ENCODE assay signal across 8 mouse cellular contexts in genomic region chr7:19716055-19716682, GRCm38 (mm10). TPM values are rescaled to one million over a fixed set of nuclear protein-coding genes. Genes with fewer than 3 reads are reported as not detected.
DNase-seq lines count a peak whose midpoint lies in the region; ATAC-seq lines count a peak whose summit lies in the region.
"Had no signal": no experiment of that assay in that cellular context is flagged by ENCODE, and none has a peak within 500 bp of the region (broad histone marks: within the 10 kb centered on the region; RNA-seq: fewer than 3 reads in every experiment).

No protein-coding gene starts in this region.

- H3K4me1 ChIP-seq in lung, embryonic 16.5 days (replicated peaks; ENCODE audit: control insufficient read depth, insufficient read depth, low read length): peaks cover 16% of the 10 kb centered on the region
- peaks cover 15% of the 10 kb centered on the region for H3K4me1 ChIP-seq in limb, embryonic 12.5 days (replicated peaks)
- peaks cover 14% of the 10 kb centered on the region for H3K4me1 ChIP-seq in stomach, embryonic 14.5 days (ENCODE audit: control insufficient read depth, insufficient read depth, low read length)

- peak overlapping the region; percentile 59 for H3K4me2 ChIP-seq in lung, embryonic 16.5 days (ENCODE audit: low read depth, low read length)
- H3K4me2 ChIP-seq in limb, embryonic 12.5 days: peak overlapping the region; percentile 62
- peak overlapping the region; percentile 64 for H3K4me2 ChIP-seq in stomach, embryonic 14.5 days (replicated peaks; ENCODE audit: low read depth, low read length)

- peaks cover 29% of the 10 kb centered on the region for H3K36me3 ChIP-seq in lung, embryonic 16.5 days (ENCODE audit: control insufficient read depth, insufficient read depth, low read length)
- H3K36me3 ChIP-seq in limb, embryonic 12.5 days: peaks cover 69% of the 10 kb centered on the region
- H3K36me3 ChIP-seq in stomach, embryonic 14.5 days (ENCODE audit: control insufficient read depth, insufficient read depth, low read length): peaks cover 40% of the 10 kb centered on the region

- peak overlapping the region; percentile 73 for H3K27ac ChIP-seq in lung, embryonic 16.5 days (ENCODE audit: low read length)
- peak overlapping the region; percentile 77 for H3K27ac ChIP-seq in limb, embryonic 12.5 days
- H3K27ac ChIP-seq in stomach, embryonic 14.5 days (ENCODE audit: low read length): peak overlapping the region; percentile 77

- H3K9me3 ChIP-seq in lung, embryonic 16.5 days (ENCODE audit: control insufficient read depth, low read length): peaks cover 6% of the 10 kb centered on the region; the same call in 1 of the 2 replicates
- H3K9me3 ChIP-seq in limb, embryonic 12.5 days: peaks cover 8% of the 10 kb centered on the region
- peaks cover 7% of the 10 kb centered on the region for H3K9me3 ChIP-seq in stomach, embryonic 14.5 days (ENCODE audit: control insufficient read depth, low read depth, low read length)

- no peak for DNase-seq in lung, postnatal 10 days
- DNase-seq in frontal cortex, postnatal 36 days (ENCODE audit: low spot score in 2 of 2): no peak
- no peak for DNase-seq in layer of hippocampus, postnatal 10 days (ENCODE audit: low spot score in 2 of 2)

- 5% methylated on average over 18 of the region's 18 CpGs for WGBS in lung, embryonic 16.5 days
- WGBS in limb, embryonic 12.5 days: 6% methylated on average over 18 of the region's 18 CpGs
- WGBS in stomach, embryonic 14.5 days: 9% methylated on average over 18 of the region's 18 CpGs

- peak overlapping the region; percentile 37 for H3K4me3 ChIP-seq in lung, embryonic 16.5 days (ENCODE audit: low read length)
- H3K4me3 ChIP-seq in limb, embryonic 12.5 days (replicated peaks): peak overlapping the region; percentile 100
- H3K4me3 ChIP-seq in stomach, embryonic 14.5 days (ENCODE audit: low read depth, low read length): peak overlapping the region; percentile 27

- H3K27me3 ChIP-seq in lung, embryonic 16.5 days (ENCODE audit: control insufficient read depth, insufficient read depth, low read depth, low read length): no peaks in the 10 kb centered on the region
- H3K27me3 ChIP-seq in limb, embryonic 12.5 days: no peaks in the 10 kb centered on the region
- H3K27me3 ChIP-seq in stomach, embryonic 14.5 days (ENCODE audit: control insufficient read depth, insufficient read depth, low read length): no peaks in the 10 kb centered on the region

- peak overlapping the region; percentile 20 for H3K9ac ChIP-seq in lung, embryonic 16.5 days (ENCODE audit: low read length)
- H3K9ac ChIP-seq in limb, embryonic 12.5 days (replicated peaks): peak overlapping the region; percentile 24
- H3K9ac ChIP-seq in stomach, embryonic 14.5 days (replicated peaks; ENCODE audit: low read depth, low read length): no peak overlapping the region

- no peak for ATAC-seq in lung, embryonic 16.5 days (ENCODE audit: low read depth)
- ATAC-seq in erythroblast, adult 5-6 weeks (replicated peaks; ENCODE audit: low FRiP score, poor library complexity, severe bottlenecking): peak; percentile 27
- ATAC-seq in limb, embryonic 12.5 days (ENCODE audit: insufficient number of reproducible peaks, insufficient read depth, low FRiP score, low TSS enrichment, low read depth): no peak
- no peak for ATAC-seq in stomach, embryonic 14.5 days (ENCODE audit: insufficient number of reproducible peaks, insufficient read depth, low FRiP score, low read depth)

RNA-seq across cellular contexts. Expression of gene Tomm40, which starts 0.9 kb away (rescaled TPM):
- polyA plus RNA-seq in lung, embryonic 16.5 days (2015; fragmentation: Nextera tagmentation; extraction: Ambion mirVana): 82.0 and 87.4 TPM in 2 replicates
- 6.5 and 8.2 TPM in 2 replicates for total RNA-seq in erythroblast, adult 5-6 weeks (2015; ENCODE audit: low replicate concordance)
- 3.4 and 9.6 TPM in 2 replicates for total RNA-seq in erythroblast, adult 5-6 weeks (2017; ENCODE audit: low replicate concordance)
- polyA plus RNA-seq in limb, embryonic 12.5 days (2016; fragmentation: Nextera tagmentation; extraction: Ambion mirVana): 166 and 174 TPM in 2 replicates
- 91.2 and 108 TPM in 2 replicates for polyA plus RNA-seq in stomach, embryonic 14.5 days (2014; fragmentation: Nextera tagmentation; extraction: Ambion mirVana)
- total RNA-seq in layer of hippocampus, postnatal 10 days (2021): 100 to 1,000 TPM; 113 to 115 TPM

RNA-seq across cellular contexts. Expression of gene Apoe, which starts 17.2 kb away (rescaled TPM):
- polyA plus RNA-seq in lung, embryonic 16.5 days (2015; fragmentation: Nextera tagmentation; extraction: Ambion mirVana): 470 and 554 TPM in 2 replicates
- total RNA-seq in erythroblast, adult 5-6 weeks (2015; ENCODE audit: low replicate concordance): 53.0 and 57.3 TPM in 2 replicates
- total RNA-seq in erythroblast, adult 5-6 weeks (2017; ENCODE audit: low replicate concordance): 220 and 224 TPM in 2 replicates
- 114 and 131 TPM in 2 replicates for polyA plus RNA-seq in limb, embryonic 12.5 days (2016; fragmentation: Nextera tagmentation; extraction: Ambion mirVana)
- 291 and 299 TPM in 2 replicates for polyA plus RNA-seq in stomach, embryonic 14.5 days (2014; fragmentation: Nextera tagmentation; extraction: Ambion mirVana)
- total RNA-seq in layer of hippocampus, postnatal 10 days (2021): 1,000 to 10,000 TPM; 2,438 to 2,580 TPM

RNA-seq across cellular contexts. Expression of gene Apoc1, which starts 23.7 kb away (rescaled TPM):
- 28.4 and 34.9 TPM in 2 replicates for polyA plus RNA-seq in lung, embryonic 16.5 days (2015; fragmentation: Nextera tagmentation; extraction: Ambion mirVana)
- 5.8 TPM in 1 of 2 replicates, not detected in the other for total RNA-seq in erythroblast, adult 5-6 weeks (2015; ENCODE audit: low replicate concordance)
- 3.6 TPM in 1 of 2 replicates, not detected in the other for total RNA-seq in erythroblast, adult 5-6 weeks (2017; ENCODE audit: low replicate concordance)
- 4.6 and 7.0 TPM in 2 replicates for polyA plus RNA-seq in limb, embryonic 12.5 days (2016; fragmentation: Nextera tagmentation; extraction: Ambion mirVana)
- polyA plus RNA-seq in stomach, embryonic 14.5 days (2014; fragmentation: Nextera tagmentation; extraction: Ambion mirVana): 10.9 and 12.6 TPM in 2 replicates
- total RNA-seq in layer of hippocampus, postnatal 10 days (2021): 1 to 10 TPM; 4.3 to 6.5 TPM

RNA-seq across cellular contexts. Expression of gene Nectin2, which starts 34.1 kb away (rescaled TPM):
- 128 and 131 TPM in 2 replicates for polyA plus RNA-seq in lung, embryonic 16.5 days (2015; fragmentation: Nextera tagmentation; extraction: Ambion mirVana)
- total RNA-seq in erythroblast, adult 5-6 weeks (2015; ENCODE audit: low replicate concordance): not detected in 2 replicates
- 1.0 TPM in 1 of 2 replicates, not detected in the other for total RNA-seq in erythroblast, adult 5-6 weeks (2017; ENCODE audit: low replicate concordance)
- 65.0 and 74.9 TPM in 2 replicates for polyA plus RNA-seq in limb, embryonic 12.5 days (2016; fragmentation: Nextera tagmentation; extraction: Ambion mirVana)
- polyA plus RNA-seq in stomach, embryonic 14.5 days (2014; fragmentation: Nextera tagmentation; extraction: Ambion mirVana): 106 and 113 TPM in 2 replicates
- 10 to 100 TPM; 22.2 to 22.3 TPM for total RNA-seq in layer of hippocampus, postnatal 10 days (2021)

RNA-seq across cellular contexts. Expression of gene Apoc4, which starts 34.9 kb away (rescaled TPM):
- polyA plus RNA-seq in lung, embryonic 16.5 days (2015; fragmentation: Nextera tagmentation; extraction: Ambion mirVana): 0.34 and 6.1 TPM in 2 replicates
- not detected in 2 replicates for total RNA-seq in erythroblast, adult 5-6 weeks (2015; ENCODE audit: low replicate concordance)
- not detected in 2 replicates for total RNA-seq in erythroblast, adult 5-6 weeks (2017; ENCODE audit: low replicate concordance)
- not detected in 2 replicates for polyA plus RNA-seq in limb, embryonic 12.5 days (2016; fragmentation: Nextera tagmentation; extraction: Ambion mirVana)
- polyA plus RNA-seq in stomach, embryonic 14.5 days (2014; fragmentation: Nextera tagmentation; extraction: Ambion mirVana): 0.39 TPM in 1 of 2 replicates, not detected in the other
- total RNA-seq in layer of hippocampus, postnatal 10 days (2021): not detected
- polyA plus RNA-seq: brain, embryonic 14.5 days had no signal

Comparison
In these comparisons a context has a peak if more than half of its experiments do, and no peak if none do; other contexts are left out.
1. H3K4me3 ChIP-seq: peak in every context shown above with its lines; median percentile 100 in limb, embryonic 12.5 days; 37 in lung, embryonic 16.5 days; 27 in stomach, embryonic 14.5 days.